Mouse (Mus musculus): ENCODE results near the gene Olfr31. TPM values are rescaled to one million over a fixed set of nuclear protein-coding genes. Genes with fewer than 3 reads are reported as not detected.

The Olfr31 gene
- polyA plus RNA-seq, 1 experiment from 2014 or later: 0.05 TPM

- Histone ChIP-seq H3K9ac (replicated peaks; ENCODE audit: low read length) (no peak overlapping the region), H3K4me1 (ENCODE audit: control insufficient read depth, insufficient read depth, low read length) (no peaks in the 10 kb centered on the region), H3K9me3 (ENCODE audit: control insufficient read depth, low read length) (peaks cover 34% of the 10 kb centered on the region), H3K36me3 (ENCODE audit: control insufficient read depth, insufficient read depth, low read length) (no peaks in the 10 kb centered on the region), H3K4me2 (ENCODE audit: low read length) (no peak overlapping the region), H3K27me3 (ENCODE audit: control insufficient read depth, insufficient read depth, low read length) (no peaks in the 10 kb centered on the region), H3K27ac (replicated peaks; ENCODE audit: low read depth, low read length) (no peak overlapping the region), H3K4me3 (replicated peaks; ENCODE audit: low read depth, low read length) (no peak overlapping the region)
- WGBS: 96% methylated on average over 14 of the region's 14 CpGs
- ATAC-seq (ENCODE audit: low FRiP score, low TSS enrichment) (peak; percentile 7), DNase-seq (peak; percentile 72)
These were observed 25.4 kb downstream of the Olfr31 start for GRCm38 (mm10) chr14:14347836-14348621.

- ATAC-seq (ENCODE audit: low FRiP score, low TSS enrichment): no peak
- peak; percentile 32 for DNase-seq
- no peak overlapping the region for H3K4me2 ChIP-seq (ENCODE audit: low read length)
- no peaks in the 10 kb centered on the region for H3K27me3 ChIP-seq (ENCODE audit: control insufficient read depth, insufficient read depth, low read length)
- no peak overlapping the region for H3K27ac ChIP-seq (replicated peaks; ENCODE audit: low read depth, low read length)
- no peaks in the 10 kb centered on the region for H3K36me3 ChIP-seq (ENCODE audit: control insufficient read depth, insufficient read depth, low read length)
- 92% methylated on average over 26 of the region's 26 CpGs for WGBS
- H3K9ac ChIP-seq (replicated peaks; ENCODE audit: low read length): no peak overlapping the region
- no peak overlapping the region for H3K4me3 ChIP-seq (replicated peaks; ENCODE audit: low read depth, low read length)
- peaks cover 37% of the 10 kb centered on the region for H3K9me3 ChIP-seq (ENCODE audit: control insufficient read depth, low read length)
- H3K4me1 ChIP-seq (ENCODE audit: control insufficient read depth, insufficient read depth, low read length): no peaks in the 10 kb centered on the region
These were observed 26.2 kb downstream of the Olfr31 start for GRCm38 (mm10) chr14:14348674-14349401.

GRCm38 (mm10) chr14:14349485-14350262 is 27.0 kb downstream of the Olfr31 start:
- Histone ChIP-seq H3K4me2 (ENCODE audit: low read length) (no peak overlapping the region), H3K4me3 (replicated peaks; ENCODE audit: low read depth, low read length) (no peak overlapping the region), H3K9ac (replicated peaks; ENCODE audit: low read length) (no peak overlapping the region), H3K36me3 (ENCODE audit: control insufficient read depth, insufficient read depth, low read length) (no peaks in the 10 kb centered on the region), H3K9me3 (ENCODE audit: control insufficient read depth, low read length) (peaks cover 39% of the 10 kb centered on the region), H3K4me1 (ENCODE audit: control insufficient read depth, insufficient read depth, low read length) (no peaks in the 10 kb centered on the region), H3K27ac (replicated peaks; ENCODE audit: low read depth, low read length) (no peak overlapping the region), H3K27me3 (ENCODE audit: control insufficient read depth, insufficient read depth, low read length) (no peaks in the 10 kb centered on the region)
- WGBS: 98% methylated on average over 20 of the region's 20 CpGs
- peak; percentile 32 for DNase-seq
- no peak for ATAC-seq (ENCODE audit: low FRiP score, low TSS enrichment)

- peak; percentile 1 for DNase-seq
- H3K9me3 ChIP-seq (ENCODE audit: control insufficient read depth, low read length): peaks cover 40% of the 10 kb centered on the region
- WGBS: 97% methylated on average over 29 of the region's 29 CpGs
These were observed 27.9 kb downstream of the Olfr31 start for GRCm38 (mm10) chr14:14350263-14351147.

GRCm38 (mm10) chr14:14351148-14351455 is 28.5 kb downstream of the Olfr31 start:
- Histone ChIP-seq H3K36me3 (ENCODE audit: control insufficient read depth, insufficient read depth, low read length) (no peaks in the 10 kb centered on the region), H3K4me1 (ENCODE audit: control insufficient read depth, insufficient read depth, low read length) (no peaks in the 10 kb centered on the region), H3K4me3 (replicated peaks; ENCODE audit: low read depth, low read length) (no peak overlapping the region), H3K27me3 (ENCODE audit: control insufficient read depth, insufficient read depth, low read length) (no peaks in the 10 kb centered on the region), H3K9me3 (ENCODE audit: control insufficient read depth, low read length) (peaks cover 43% of the 10 kb centered on the region), H3K9ac (replicated peaks; ENCODE audit: low read length) (no peak overlapping the region), H3K27ac (replicated peaks; ENCODE audit: low read depth, low read length) (no peak overlapping the region), H3K4me2 (ENCODE audit: low read length) (no peak overlapping the region)
- WGBS: 94% methylated on average over 7 of the region's 7 CpGs
- ATAC-seq (ENCODE audit: low FRiP score, low TSS enrichment): no peak
- peak; percentile 0 for DNase-seq

More at GRCm38 (mm10) chr14:14350263-14351147, 27.9 kb downstream of the Olfr31 start:
- H3K4me3 ChIP-seq (replicated peaks; ENCODE audit: low read depth, low read length): no peak overlapping the region
- H3K9ac ChIP-seq (replicated peaks; ENCODE audit: low read length): no peak overlapping the region
- ATAC-seq (ENCODE audit: low FRiP score, low TSS enrichment): no peak
- no peak overlapping the region for H3K4me2 ChIP-seq (ENCODE audit: low read length)
- H3K4me1 ChIP-seq (ENCODE audit: control insufficient read depth, insufficient read depth, low read length): no peaks in the 10 kb centered on the region
- H3K27me3 ChIP-seq (ENCODE audit: control insufficient read depth, insufficient read depth, low read length): no peaks in the 10 kb centered on the region
- no peak overlapping the region for H3K27ac ChIP-seq (replicated peaks; ENCODE audit: low read depth, low read length)
- H3K36me3 ChIP-seq (ENCODE audit: control insufficient read depth, insufficient read depth, low read length): no peaks in the 10 kb centered on the region

DNA sequence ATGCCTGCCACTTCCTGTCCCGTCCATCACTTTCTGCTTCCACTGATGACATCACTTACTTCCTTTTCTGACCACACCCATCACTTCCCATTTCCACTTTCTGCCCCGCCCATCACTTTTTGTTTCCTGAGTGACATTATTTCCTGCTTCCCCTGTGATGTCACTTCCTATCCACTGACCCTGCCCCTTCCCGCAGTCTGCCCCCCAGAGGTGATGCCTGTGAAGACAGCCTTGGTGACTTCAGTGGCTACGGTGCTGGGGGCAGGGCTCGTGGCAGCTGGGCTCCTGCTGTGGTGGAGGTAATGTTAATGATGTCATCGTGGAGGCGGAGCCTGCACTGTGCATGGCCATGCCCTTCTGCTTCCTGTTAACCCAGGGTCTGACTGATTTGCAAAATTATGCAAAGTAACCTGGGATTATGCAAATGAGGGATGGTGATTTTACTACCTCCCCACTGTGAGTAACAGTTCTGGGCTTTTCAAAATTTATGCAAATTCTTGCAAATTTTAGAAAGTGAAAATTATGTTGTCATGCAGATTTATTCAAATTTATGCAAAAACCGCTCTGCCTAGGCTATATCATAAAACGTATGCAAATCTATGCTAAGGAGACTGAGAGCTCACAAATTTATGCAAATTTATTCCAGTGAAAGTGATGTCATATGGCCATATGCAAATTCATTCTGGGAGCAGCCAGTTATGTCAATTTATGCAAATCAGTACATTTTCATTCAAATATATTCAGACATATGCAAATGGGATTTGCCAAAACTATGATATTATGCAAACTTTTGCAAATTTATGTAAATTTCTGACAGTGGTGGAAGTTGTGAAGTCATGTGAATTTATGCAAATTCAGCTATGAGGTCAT is 29.3 kb downstream of the Olfr31 start:
- DNase-seq (peak; percentile 80), ATAC-seq (ENCODE audit: low FRiP score, low TSS enrichment) (peak; percentile 38)
- WGBS: 83% methylated on average over 9 of the region's 9 CpGs
- Histone ChIP-seq H3K36me3 (ENCODE audit: control insufficient read depth, insufficient read depth, low read length) (no peaks in the 10 kb centered on the region), H3K9ac (replicated peaks; ENCODE audit: low read length) (no peak overlapping the region), H3K4me3 (replicated peaks; ENCODE audit: low read depth, low read length) (no peak overlapping the region), H3K27ac (replicated peaks; ENCODE audit: low read depth, low read length) (no peak overlapping the region), H3K9me3 (ENCODE audit: control insufficient read depth, low read length) (peaks cover 43% of the 10 kb centered on the region), H3K4me2 (ENCODE audit: low read length) (no peak overlapping the region), H3K27me3 (ENCODE audit: control insufficient read depth, insufficient read depth, low read length) (no peaks in the 10 kb centered on the region), H3K4me1 (ENCODE audit: control insufficient read depth, insufficient read depth, low read length) (no peaks in the 10 kb centered on the region)

- Histone ChIP-seq H3K9me3 (ENCODE audit: control insufficient read depth, low read length) (peaks cover 43% of the 10 kb centered on the region), H3K4me2 (ENCODE audit: low read length) (no peak overlapping the region), H3K27ac (replicated peaks; ENCODE audit: low read depth, low read length) (no peak overlapping the region), H3K4me1 (ENCODE audit: control insufficient read depth, insufficient read depth, low read length) (no peaks in the 10 kb centered on the region), H3K36me3 (ENCODE audit: control insufficient read depth, insufficient read depth, low read length) (no peaks in the 10 kb centered on the region), H3K4me3 (replicated peaks; ENCODE audit: low read depth, low read length) (no peak overlapping the region), H3K27me3 (ENCODE audit: control insufficient read depth, insufficient read depth, low read length) (no peaks in the 10 kb centered on the region), H3K9ac (replicated peaks; ENCODE audit: low read length) (no peak overlapping the region)
- DNase-seq (peak; percentile 77), ATAC-seq (ENCODE audit: low FRiP score, low TSS enrichment) (0 out of 2 replicates have a peak, but pooled peaks have one; percentile 0)
- WGBS: 69% methylated on average over 6 of the region's 6 CpGs
These were observed 30.0 kb downstream of the Olfr31 start for GRCm38 (mm10) chr14:14352606-14353005.

All from midbrain, embryonic 14.5 days (tissue).